Mouse (Mus musculus): ENCODE measurements around the gene Slc38a1. TPM values are rescaled to one million over a fixed set of nuclear protein-coding genes. Genes with fewer than 3 reads are reported as not detected.
"Not testable (repeated sequence)": the region's sequence is repeated elsewhere in the genome, so short reads cannot be mapped to it uniquely, and the experiment has no call there.

Slc38a1 gene
- total RNA-seq, 4 experiments from 2014 or later = 84.8 to 97.3 (median 90.0) TPM

GRCm38 (mm10) chr15:96658275-96658602 lies 15.5 kb upstream of the Slc38a1 start:
- DNase-seq (ENCODE audit: low spot score in 2 of 2) = no peak

GRCm38 (mm10) chr15:96657576-96658274 lies 15.0 kb upstream of the Slc38a1 start:
- DNase-seq (ENCODE audit: low spot score in 2 of 2) = no peak

DNA sequence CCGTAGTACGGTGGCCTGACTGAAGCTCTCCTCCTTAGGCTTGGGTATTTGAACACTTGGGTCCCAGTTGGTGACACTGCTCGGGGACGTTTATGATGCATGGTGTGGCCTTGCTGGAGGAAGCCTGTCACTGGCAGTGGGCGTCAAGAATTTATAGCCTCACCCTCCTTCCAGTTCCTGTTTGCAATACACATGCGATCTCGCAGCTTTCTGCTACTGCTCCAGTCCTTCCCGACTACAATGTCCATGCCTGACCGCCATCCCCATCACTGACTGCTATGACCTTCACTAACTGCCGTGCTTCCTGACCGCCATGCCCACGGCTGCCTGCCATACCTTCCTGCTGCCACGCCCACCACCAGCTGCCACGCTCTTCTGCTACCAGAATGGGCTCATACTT lies 12.8 kb upstream of the Slc38a1 start:
- DNase-seq (ENCODE audit: low spot score in 2 of 2) = no peak

DNA sequence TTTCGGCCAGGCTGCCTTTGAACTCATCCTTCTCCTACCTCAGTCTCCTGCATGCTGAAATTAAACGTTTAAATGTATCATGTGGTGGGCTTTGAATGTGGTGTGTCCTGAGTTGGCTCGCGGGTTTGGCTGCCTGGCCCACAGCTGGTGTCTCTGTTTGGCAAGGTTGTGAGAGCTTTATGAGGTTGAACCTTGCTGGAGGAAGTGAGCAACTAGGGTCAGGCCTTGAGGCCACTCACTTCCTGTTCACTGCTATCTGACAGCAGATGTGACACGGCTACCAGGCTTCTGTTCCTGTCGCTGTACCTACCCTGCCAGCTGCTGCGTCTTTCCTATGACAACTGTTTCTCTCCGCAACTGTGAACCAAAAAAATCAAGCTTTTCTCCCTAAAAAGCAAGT lies 12.0 kb upstream of the Slc38a1 start:
- DNase-seq (ENCODE audit: low spot score in 2 of 2) = no peak

DNA sequence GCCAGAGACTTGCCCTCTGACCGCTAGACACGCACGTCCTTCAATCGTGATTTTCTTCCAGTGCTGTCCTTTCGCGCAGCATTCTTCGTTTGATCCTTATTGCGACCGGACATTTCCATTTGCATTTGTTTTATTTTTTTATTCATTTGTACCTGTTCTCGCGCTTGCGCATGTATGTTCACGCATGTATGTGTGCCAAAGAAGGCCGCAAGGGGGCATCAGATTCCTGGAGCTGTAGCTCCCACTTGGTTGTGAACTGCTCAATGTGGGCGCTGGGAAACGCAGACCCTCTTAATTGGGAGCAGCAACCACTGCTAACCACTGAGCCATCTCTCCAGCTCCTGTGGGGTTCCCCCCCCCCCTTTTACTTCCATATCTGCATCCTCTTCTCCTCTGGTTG lies 10.3 kb upstream of the Slc38a1 start:
- DNase-seq (ENCODE audit: low spot score in 2 of 2) = no peak

DNA sequence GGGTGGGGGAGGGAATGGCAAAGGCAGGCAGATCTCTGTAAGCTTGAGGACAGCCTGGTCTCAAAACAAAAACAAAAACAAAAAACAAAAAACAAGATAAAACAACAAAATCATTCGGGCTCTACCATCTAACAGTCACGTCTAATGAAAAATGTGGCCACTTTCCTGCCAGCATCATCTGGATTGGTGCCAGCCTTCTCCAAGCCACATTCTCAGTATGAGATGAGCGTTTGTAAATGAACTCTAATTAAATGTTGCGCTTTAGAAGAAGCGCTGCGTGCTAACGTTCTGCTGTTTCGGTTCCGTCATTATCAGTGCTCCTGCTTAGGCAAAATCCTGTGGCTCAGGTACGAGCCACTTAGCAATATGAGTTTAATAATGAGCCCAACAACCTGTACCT lies 9.8 kb upstream of the Slc38a1 start:
- no peak for DNase-seq (ENCODE audit: low spot score in 2 of 2)

DNA sequence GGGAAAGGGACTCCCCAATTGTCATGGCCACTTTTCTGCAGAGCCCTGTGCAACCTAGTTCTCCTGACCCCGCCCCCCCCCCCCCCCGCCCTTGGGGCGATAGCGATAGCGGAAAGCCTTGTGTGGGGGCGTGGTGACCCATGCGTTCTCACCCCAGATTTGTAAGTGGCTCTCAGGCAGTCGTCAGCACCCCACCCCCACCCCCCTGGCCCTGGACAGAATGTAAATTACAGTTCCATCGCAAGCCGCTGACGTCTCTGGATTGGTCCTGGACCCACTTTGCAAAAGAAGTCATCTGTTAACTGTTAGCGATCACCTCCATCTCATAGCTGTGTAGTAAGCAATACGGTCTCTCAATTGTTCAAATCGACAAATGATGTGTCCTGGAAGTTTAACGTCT lies 4.7 kb upstream of the Slc38a1 start:
- no peak for DNase-seq (ENCODE audit: low spot score in 2 of 2)

DNA sequence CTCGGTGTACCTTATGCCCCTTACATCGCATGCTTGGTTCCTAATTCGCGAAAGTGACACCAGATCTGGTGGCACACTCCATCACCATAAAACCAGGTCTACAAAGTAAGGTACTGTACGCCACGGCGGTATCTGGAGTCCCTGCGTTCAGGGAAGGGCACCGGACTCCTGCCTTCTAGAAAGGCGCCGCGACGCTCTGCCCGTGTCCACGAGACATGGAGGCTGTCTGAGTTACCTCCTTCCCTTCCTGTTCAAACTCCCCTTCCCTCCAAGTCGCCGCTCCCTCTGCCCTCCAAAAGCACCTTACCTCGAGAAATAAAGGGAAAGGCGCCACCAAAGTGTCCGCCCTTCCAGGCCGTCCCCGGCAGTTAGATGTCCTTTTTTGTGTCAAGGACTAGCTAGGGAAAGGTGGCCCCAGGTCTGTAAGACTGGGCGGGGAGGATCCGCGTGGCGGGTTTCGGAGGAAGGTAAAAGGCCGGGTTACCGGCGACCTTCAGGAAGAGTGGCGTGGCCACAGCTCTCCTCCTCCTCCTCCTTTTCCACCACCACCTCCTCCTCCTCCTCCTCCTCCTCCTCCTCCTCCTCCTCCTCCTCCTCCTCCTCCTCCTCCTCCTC lies 785 bp downstream of the Slc38a1 start:
- DNase-seq (ENCODE audit: low spot score in 2 of 2) = peak in 1 of 2 experiments; percentile 17

- peak; percentile 47 to 64 for DNase-seq (ENCODE audit: low spot score in 2 of 2)
These were observed 1.4 kb downstream of the Slc38a1 start for GRCm38 (mm10) chr15:96641111-96641820.

- DNase-seq (ENCODE audit: low spot score in 2 of 2) = no peak
These were observed 2.3 kb downstream of the Slc38a1 start for GRCm38 (mm10) chr15:96640291-96640985.

- DNase-seq (ENCODE audit: low spot score in 2 of 2) = no peak
These were observed 3.1 kb downstream of the Slc38a1 start for GRCm38 (mm10) chr15:96639630-96640029.

- DNase-seq (ENCODE audit: low spot score in 2 of 2) = no peak
These were observed 4.1 kb downstream of the Slc38a1 start for GRCm38 (mm10) chr15:96638656-96639055.

DNA sequence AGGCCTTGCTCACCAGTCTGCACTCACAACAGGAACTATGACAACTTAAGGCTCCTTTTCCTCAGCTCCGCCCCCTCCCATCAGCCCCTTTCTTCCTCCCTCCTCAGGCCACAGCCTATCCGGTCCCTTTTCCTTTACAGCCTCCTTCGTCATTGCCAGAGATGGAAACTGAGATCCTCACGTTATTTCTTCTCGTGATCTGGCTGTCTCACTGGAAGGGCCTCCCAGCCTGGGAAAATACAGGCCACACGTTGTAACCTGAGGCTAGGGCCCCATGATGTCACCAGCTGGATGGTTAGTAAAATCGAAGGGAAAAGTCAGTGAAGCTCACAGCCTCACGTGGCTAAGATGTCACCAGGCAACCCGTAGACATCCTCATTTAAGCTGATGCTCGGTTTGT lies 4.5 kb downstream of the Slc38a1 start:
- DNase-seq (ENCODE audit: low spot score in 2 of 2) = no peak

GRCm38 (mm10) chr15:96634670-96635405 lies 7.9 kb downstream of the Slc38a1 start:
- no peak for DNase-seq (ENCODE audit: low spot score in 2 of 2)

GRCm38 (mm10) chr15:96632201-96632600 lies 10.5 kb downstream of the Slc38a1 start:
- no peak for DNase-seq (ENCODE audit: low spot score in 2 of 2)

GRCm38 (mm10) chr15:96631107-96631718 lies 11.5 kb downstream of the Slc38a1 start:
- DNase-seq (ENCODE audit: low spot score in 2 of 2) = no peak

- DNase-seq (ENCODE audit: low spot score in 2 of 2) = no peak
These were observed 14.5 kb downstream of the Slc38a1 start for GRCm38 (mm10) chr15:96628256-96628655.

DNA sequence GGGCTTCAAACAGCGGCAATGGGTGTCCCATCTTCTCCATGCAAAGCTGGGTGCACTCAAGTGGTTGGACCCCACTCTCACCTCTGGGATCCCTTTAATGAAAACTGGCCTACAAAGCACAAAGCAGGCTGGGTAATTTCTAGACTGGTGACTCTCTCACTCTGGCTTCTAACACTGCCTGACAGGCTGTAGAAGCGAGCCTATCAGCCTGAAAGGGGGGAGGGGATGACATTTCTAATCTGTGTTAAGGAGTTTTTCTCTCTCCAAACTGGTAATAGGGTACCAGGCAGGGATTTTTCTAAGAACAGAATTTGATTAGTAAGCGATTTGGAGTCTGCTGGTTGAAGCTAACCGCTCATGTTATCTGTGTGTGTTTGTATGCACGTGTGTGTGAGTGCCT lies 15.8 kb downstream of the Slc38a1 start:
- DNase-seq (ENCODE audit: low spot score in 2 of 2) = no peak

GRCm38 (mm10) chr15:96625012-96625411 lies 17.7 kb downstream of the Slc38a1 start:
- not testable (repeated sequence) for DNase-seq (ENCODE audit: low spot score in 2 of 2)

DNA sequence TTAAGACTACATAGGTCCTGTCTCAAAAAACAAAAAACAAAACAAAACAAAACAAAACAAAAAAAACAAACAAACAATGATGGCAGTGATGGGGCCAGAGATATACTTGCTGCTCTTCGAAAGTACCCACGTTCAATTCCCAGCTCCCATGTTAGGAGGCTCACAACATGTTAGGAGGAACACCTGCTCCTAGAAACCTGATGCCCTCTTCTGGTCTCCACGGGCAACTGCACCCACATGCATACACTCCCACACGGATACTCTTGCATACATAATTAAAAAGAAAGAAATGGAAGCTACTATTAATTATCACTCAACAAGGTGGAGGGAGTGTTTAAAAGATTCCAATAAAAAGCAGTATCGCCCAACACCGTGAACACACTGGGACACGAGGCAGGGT lies 20.3 kb downstream of the Slc38a1 start:
- no peak for DNase-seq (ENCODE audit: low spot score in 2 of 2)

DNA sequence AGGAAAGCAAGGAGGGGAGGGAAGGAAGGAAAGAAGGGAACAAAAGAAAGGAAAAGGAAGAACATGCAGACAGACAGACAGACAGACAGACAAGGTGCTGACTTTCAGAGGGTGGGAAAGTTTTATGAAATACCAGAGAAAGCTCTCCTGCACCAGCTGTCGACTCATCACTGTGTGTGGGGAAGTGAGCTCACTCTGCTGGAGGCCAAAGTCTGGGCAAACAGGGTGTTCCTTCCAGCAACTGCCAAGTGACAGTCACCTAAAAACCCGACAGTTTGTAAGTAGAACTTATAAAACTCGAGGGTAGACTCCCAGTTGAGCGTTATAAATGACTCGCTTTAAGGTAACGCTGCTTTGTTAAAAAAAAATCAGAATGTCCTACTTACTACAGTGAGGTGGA lies 21.0 kb downstream of the Slc38a1 start:
- DNase-seq (ENCODE audit: low spot score in 2 of 2) = no peak
